Mouse (Mus musculus) embryonic fibroblast, embryonic 13.5 days (primary cell): ENCODE data around the gene E2f8. TPM values are rescaled to one million over a fixed set of nuclear protein-coding genes. Genes with fewer than 3 reads are reported as not detected.
A peak's percentile ranks its signal among the peaks of the same experiment; 100 is the strongest.

Source experiments
- H3K27ac ChIP-seq: 2 replicates; pipeline ENCODE4 v1.5.1; 2012; ENCODE audit warnings: low read length, control low read depth, inconsistent platforms; ENCODE audit not compliant: insufficient read depth
- H3K4me1 ChIP-seq: 2 replicates; pipeline ENCODE4 v1.6.1; 2011; ENCODE audit warnings: low read length; ENCODE audit not compliant: control insufficient read depth, insufficient read depth
- H3K4me3 ChIP-seq: 2 replicates; pipeline ENCODE4 v1.5.1; 2011; ENCODE audit warnings: mild to moderate bottlenecking, control low read depth, low read length; ENCODE audit not compliant: insufficient read depth
- CTCF ChIP-seq: IDR thresholded peaks from 2 replicates; pipeline ENCODE4 v1.5.1; 2011; ENCODE audit warnings: mild to moderate bottlenecking, control low read depth, low read length, moderate library complexity, borderline replicate concordance; ENCODE audit not compliant: insufficient read depth
- POLR2A ChIP-seq: IDR thresholded peaks from 2 replicates; pipeline ENCODE4 v1.6.1; 2011; ENCODE audit warnings: low read depth, mild to moderate bottlenecking, control low read depth, low read length, moderate library complexity
- polyA plus RNA-seq: library from polyadenylated mRNA; stranded (reverse); fragments of >200 nt; gene quantifications from 2 replicates; pipeline ENCODE4 v1.2.4, GENCODE M21; 2011; ENCODE audit warnings: low read depth; ENCODE audit not compliant: missing spikeins, insufficient read length

Gene E2f8
- polyA plus RNA-seq, 1 experiment: 15.5 TPM

DNA sequence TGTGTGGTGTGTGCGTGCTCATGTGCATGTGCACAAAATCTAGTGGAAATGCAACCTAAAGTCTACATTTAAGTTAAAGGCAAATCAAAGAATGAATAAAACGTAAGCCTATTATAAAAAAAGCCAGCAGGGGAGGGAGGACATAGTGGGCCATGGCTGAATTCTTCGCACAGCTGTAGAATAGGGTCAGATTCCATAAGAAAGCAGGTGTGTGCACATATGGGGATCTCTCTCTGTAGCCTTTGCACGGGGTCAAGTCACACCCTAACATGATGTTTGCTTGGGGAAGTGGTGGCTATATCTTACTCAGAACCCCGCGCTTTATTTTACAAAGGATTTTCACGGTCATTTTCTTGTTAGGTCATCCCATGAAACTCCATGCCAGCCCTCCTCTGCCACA, 11.7 kb upstream of the E2f8 start:
- no peak for TF ChIP-seq POLR2A
- TF ChIP-seq CTCF: no peak
- Histone ChIP-seq H3K4me1 (no peaks in the 10 kb centered on the region), H3K4me3 (no peak overlapping the region), H3K27ac (no peak overlapping the region)

DNA sequence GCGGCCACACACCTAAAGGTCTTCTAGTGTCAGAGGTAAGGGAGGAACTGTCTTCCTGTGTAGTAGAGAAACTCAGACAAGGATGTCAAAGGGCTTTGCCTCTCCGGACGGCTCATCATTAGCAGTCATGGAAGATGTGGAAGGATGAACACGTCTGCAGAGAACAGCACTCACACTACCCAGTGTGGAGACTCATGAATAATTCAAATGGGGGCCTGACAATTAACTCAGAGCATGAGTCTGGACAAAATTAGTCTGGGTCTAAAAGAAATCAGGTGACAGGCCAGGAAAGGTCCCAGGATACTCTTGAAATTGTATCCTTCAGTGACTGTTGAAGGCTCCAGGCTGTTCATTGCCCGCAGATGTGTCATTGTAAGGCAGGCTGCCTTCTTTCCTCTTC, 9.6 kb upstream of the E2f8 start:
- TF ChIP-seq POLR2A: no peak
- TF ChIP-seq CTCF: no peak
- no peak overlapping the region for H3K4me3 ChIP-seq
- peaks cover 5% of the 10 kb centered on the region; the same call in 1 of the 2 replicates for H3K4me1 ChIP-seq
- H3K27ac ChIP-seq: no peak overlapping the region

DNA sequence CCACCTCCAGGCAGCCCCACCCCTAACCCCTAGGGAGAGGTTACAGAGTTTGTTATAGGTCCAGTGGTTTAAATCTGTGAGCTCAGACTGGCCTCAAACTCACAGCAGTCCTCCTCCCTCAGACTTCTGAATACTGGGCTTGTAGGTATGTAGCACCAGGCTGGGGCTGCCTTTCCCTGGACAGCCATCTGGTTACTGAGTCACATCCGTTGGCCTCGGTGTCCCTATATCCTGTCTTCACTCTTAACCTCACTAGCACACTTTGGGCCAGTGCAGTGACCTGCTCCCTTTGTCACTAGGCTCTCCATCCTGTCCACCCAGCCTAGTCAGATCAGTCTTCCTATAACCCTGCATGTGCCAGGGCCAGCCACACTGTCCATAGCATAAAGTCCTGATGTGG, 7.4 kb upstream of the E2f8 start:
- Histone ChIP-seq H3K4me1 (peaks cover 5% of the 10 kb centered on the region; the same call in 1 of the 2 replicates), H3K27ac (peak overlapping the region; percentile 83; the same call in 1 of the 2 replicates), H3K4me3 (no peak overlapping the region)
- TF ChIP-seq POLR2A: no peak
- no peak for TF ChIP-seq CTCF

DNA sequence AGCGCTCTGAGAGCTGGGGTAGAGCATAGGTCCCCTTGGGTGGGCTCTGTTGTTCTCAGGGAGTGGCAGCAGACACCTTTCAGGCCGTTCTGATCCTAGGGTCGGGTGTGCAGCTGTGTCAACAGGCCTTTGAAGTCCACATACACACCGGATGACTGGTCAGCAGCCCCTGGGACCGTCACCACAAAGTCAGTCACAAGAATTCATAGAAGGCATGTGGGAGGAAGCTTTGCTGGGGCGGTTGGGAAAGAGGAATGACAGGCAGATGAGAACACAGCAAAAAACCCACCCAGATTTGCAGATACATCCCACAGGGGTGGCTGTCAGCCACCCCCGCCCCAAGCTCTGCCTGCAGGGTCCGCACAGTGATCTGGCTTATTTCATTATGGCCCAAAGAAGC, 6.6 kb upstream of the E2f8 start:
- H3K4me1 ChIP-seq: peaks cover 8% of the 10 kb centered on the region; the same call in 1 of the 2 replicates
- no peak overlapping the region for H3K4me3 ChIP-seq
- TF ChIP-seq CTCF (no peak), POLR2A (no peak)
- H3K27ac ChIP-seq: peak overlapping the region; percentile 83

- peaks cover 8% of the 10 kb centered on the region; the same call in 1 of the 2 replicates for H3K4me1 ChIP-seq
- no peak overlapping the region for H3K27ac ChIP-seq
- no peak for TF ChIP-seq CTCF
- no peak for TF ChIP-seq POLR2A
- H3K4me3 ChIP-seq: no peak overlapping the region
These were observed 2.8 kb upstream of the E2f8 start for GRCm38 (mm10) chr7:48884266-48884611.

DNA sequence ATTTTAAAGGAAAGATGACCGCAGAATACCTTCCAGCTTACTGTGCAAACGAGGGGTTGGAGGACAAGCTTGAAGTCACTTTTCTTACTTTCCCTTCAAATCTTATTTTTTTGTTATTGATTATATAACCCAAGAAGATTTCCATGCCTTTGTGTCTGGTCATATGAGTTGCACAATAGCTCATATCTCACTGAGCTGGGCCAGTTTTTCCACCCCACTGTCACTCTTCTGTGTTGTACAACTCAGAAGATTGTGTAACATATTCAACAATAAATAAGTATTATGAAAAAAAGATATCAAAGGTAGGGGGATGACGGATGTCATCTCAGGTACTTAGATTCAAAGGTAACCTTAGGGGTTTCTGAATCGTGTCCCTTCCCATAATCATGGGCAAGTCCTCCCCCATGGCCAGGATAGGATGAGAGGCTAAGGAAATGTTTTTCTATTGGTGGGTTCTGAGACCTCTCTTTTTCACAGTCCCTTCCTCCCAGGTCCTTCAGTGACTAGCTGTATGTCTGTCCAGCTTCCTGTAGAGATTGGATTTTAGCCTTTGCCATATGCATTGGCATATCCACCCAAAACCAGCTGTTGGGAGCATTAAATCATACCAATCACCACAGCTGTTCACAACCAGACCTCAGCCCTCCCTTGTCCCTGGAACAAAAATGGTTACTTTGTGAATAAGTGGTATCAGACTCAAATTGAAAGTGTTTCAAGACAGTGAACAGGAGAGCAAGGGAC, 2.3 kb upstream of the E2f8 start:
- H3K4me3 ChIP-seq: no peak overlapping the region
- H3K4me1 ChIP-seq: peaks cover 8% of the 10 kb centered on the region; the same call in 1 of the 2 replicates
- TF ChIP-seq CTCF (no peak), POLR2A (no peak)
- no peak overlapping the region for H3K27ac ChIP-seq

DNA sequence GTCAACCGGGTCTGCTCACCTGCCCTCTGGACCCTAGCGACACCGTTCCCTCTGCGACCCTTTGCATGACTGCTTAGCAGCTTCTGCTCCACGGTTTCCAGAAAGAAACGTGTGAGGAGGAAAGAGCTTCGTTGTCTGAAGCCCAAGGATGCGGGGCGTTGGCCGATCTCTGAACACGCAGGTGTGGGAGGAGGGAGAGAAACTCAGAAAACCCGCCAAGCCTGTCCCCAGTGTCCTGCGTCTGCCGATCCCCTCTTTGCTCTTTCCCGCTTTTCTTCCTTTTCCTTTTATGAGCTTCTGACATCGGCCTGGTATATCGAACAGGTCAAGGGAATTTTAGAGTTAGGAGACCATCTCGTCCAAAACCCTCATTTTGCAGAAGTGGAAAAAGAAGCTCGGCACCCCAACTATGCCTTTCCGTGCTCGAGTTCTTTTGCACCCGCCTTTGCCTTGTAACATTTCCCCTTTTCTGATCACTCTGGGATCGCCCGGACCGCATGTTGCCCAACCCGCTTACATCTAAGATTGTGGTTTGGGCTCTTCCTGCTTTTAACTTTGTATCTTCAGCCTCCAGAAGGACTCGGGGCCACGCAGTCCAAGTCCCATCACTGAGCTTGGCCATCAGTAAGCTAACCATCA, 694 bp upstream of the E2f8 start:
- no peak for TF ChIP-seq POLR2A
- no peak for TF ChIP-seq CTCF
- Histone ChIP-seq H3K4me1 (peaks cover 11% of the 10 kb centered on the region), H3K4me3 (peak overlapping the region; percentile 81), H3K27ac (no peak overlapping the region; the same call in 1 of the 2 replicates)

GRCm38 (mm10) chr7:48880591-48881481, 560 bp downstream of the E2f8 start:
- TF ChIP-seq POLR2A (peak; percentile 57; the same call in 1 of the 2 replicates), CTCF (no peak)
- H3K4me1 ChIP-seq: peaks cover 11% of the 10 kb centered on the region
- peak overlapping the region; percentile 93 for H3K4me3 ChIP-seq
- 0 out of 2 replicates have a peak overlapping the region, but pooled peaks have one; percentile 38 for H3K27ac ChIP-seq

DNA sequence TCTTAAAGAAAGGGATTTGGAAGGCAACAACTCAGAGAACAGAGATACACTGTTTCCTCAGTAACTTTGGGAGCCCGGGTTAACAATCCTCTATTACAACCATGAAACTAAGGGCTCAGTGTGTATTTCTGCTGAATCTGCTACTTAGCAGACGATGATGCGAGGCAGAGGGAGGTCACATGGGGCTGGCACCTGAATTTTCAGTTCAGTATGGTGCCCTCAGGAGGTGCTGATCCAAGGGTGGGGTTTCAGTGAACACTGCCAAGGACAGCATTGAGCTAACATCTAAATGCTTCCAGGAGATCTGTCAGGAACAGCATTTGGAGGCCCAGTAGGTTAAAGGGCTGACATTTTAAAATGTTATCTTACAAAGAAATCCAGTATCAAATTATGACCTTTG, 1.8 kb downstream of the E2f8 start:
- Histone ChIP-seq H3K27ac (no peak overlapping the region), H3K4me1 (peaks cover 11% of the 10 kb centered on the region), H3K4me3 (peak overlapping the region; percentile 46)
- no peak for TF ChIP-seq POLR2A
- TF ChIP-seq CTCF: no peak

GRCm38 (mm10) chr7:48877786-48878390, 3.5 kb downstream of the E2f8 start:
- no peak overlapping the region for H3K4me3 ChIP-seq
- peaks cover 8% of the 10 kb centered on the region for H3K4me1 ChIP-seq
- TF ChIP-seq CTCF: no peak
- TF ChIP-seq POLR2A: no peak
- H3K27ac ChIP-seq: no peak overlapping the region
